Mouse (Mus musculus): Measurements from ENCODE around the gene Dusp7.

- TF ChIP-seq EP300 (IDR thresholded peaks at IDR 0.05; ENCODE audit: low read length) (no peak), UBTF (IDR thresholded peaks at IDR 0.05; ENCODE audit: low read depth, low read length) (no peak)
Measured at GRCm38 (mm10) chr9:106356323-106356844, 12.0 kb upstream of the Dusp7 start.

Data from CH12.LX (cell line).